Mouse (Mus musculus): ENCODE data around the gene Ap1b1.

Gene Ap1b1

DNA sequence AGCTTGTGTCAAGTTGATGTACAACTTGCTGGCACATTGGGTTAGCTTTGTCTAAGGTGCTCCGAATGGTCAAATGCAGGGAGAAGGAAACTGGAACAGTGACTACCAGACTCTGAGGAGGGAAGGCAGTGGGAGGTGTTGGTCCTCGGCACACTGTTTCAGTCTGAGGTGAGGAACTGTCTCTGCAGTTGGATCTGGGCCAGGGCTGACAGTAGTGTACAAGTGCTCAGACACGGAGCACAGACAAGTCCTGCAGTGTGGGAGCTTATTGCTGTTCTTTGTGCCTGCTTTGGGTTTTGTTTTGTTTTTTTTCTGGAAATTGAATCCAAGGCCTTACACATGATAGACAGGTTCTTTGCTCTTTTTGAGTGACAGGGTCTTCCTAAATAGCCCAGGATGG is 3.6 kb upstream of the Ap1b1 start:
- in situ Hi-C loops (cut with MboI; ENCODE audit: unreplicated experiment in 2 of 2): no loop called here

DNA sequence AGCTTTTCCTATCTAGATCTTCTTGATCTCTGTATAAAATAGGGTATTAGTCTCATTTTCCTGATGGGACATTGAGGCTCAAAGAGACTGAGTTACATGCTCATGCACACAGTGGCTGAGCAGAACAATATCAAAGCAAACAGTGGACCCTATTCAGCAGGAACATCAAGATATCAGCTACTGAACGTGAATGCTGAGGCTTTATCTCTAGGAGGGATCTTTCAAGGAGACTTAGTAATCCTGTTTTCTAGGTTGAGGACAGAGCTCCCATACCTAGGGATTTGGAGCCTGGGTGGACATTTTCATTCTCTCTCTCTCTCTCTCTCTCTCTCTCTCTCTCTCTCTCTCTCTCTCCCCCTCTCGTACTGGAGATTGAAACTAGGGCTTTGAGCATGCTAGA is 3.1 kb upstream of the Ap1b1 start:
- in situ Hi-C loops (cut with MboI; ENCODE audit: unreplicated experiment in 2 of 2): no loop called here

- in situ Hi-C loops (cut with MboI; ENCODE audit: unreplicated experiment in 2 of 2): no loop called here
Observed at GRCm38 (mm10) chr11:4984249-4984648, 2.4 kb upstream of the Ap1b1 start.

DNA sequence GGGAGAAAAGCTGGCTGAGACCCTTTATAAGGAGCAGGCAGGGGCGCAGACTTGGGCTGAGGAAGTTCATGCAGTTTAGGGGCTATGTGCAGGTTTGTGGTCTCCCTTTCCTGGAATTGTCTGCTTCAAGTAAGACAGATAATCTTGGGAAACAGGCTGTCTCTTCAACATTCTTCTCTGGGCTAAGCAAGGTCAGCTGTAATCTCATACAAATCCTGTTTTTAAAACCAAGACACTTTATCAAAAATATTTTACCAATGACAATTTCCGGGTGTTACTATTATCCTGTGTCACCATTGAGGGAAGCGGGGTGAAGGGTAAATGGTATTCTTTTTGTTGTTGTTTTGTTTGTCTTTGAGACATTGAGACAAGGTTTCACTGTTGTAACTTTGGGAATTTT is 1.8 kb upstream of the Ap1b1 start:
- in situ Hi-C loops (cut with MboI; ENCODE audit: unreplicated experiment in 2 of 2): loop anchor here in 1 of 2 experiments (5.0 kb wide), 1 partner anchor 78 kb away; no protein-coding TSS in a partner anchor

- in situ Hi-C loops (cut with MboI; ENCODE audit: unreplicated experiment in 2 of 2): loop anchor here in 1 of 2 experiments (5.0 kb wide), 1 partner anchor 75 kb away; no protein-coding TSS in a partner anchor
Observed at GRCm38 (mm10) chr11:4987487-4987852, 846 bp downstream of the Ap1b1 start.

- in situ Hi-C loops (cut with MboI; ENCODE audit: unreplicated experiment in 2 of 2): loop anchor here in 1 of 2 experiments (5.0 kb wide), 1 partner anchor 73 kb away; no protein-coding TSS in a partner anchor
Observed at GRCm38 (mm10) chr11:4989187-4989586, 2.6 kb downstream of the Ap1b1 start.

DNA sequence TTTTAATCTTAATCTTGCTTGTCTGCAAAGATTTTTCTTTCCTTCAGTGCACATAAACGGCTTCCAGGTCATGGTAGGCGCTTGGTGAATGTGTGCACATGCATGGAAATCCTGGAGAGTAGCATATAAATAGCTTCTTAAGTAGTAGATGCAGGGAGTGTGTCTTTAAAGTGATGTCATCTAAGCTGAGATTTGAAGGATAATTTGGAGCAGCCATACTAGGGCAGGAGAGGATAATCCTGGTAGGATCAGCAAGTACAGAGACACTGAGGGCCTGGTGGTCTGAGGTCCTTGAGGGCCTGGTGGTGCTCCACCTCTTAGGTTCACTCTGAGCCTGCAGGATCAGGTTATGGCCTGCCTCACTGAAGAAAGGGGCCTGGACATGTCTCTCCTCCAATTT is 5.8 kb downstream of the Ap1b1 start:
- in situ Hi-C loops (cut with MboI; ENCODE audit: unreplicated experiment in 2 of 2): no loop called here

DNA sequence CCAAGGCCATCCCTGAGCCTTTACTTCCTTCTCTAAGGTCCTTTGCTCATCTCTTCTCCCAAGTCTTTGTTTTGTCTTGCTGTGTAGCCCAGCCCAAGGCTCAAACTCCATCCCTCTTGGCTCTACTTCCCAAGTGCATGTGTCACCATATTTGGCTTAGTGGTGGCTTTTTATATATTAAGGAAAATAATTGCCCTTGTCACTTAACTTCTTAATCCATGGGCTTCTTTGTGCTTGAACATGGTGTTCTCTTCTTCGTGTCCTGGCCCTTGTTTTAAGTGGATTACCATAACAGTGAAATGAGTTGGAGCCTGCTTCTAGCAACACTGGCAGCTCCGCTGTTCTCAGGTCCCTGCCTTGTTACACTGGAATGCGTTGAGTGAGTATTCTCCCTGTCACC is 9.1 kb downstream of the Ap1b1 start:
- in situ Hi-C loops (cut with MboI; ENCODE audit: unreplicated experiment in 2 of 2): no loop called here

DNA sequence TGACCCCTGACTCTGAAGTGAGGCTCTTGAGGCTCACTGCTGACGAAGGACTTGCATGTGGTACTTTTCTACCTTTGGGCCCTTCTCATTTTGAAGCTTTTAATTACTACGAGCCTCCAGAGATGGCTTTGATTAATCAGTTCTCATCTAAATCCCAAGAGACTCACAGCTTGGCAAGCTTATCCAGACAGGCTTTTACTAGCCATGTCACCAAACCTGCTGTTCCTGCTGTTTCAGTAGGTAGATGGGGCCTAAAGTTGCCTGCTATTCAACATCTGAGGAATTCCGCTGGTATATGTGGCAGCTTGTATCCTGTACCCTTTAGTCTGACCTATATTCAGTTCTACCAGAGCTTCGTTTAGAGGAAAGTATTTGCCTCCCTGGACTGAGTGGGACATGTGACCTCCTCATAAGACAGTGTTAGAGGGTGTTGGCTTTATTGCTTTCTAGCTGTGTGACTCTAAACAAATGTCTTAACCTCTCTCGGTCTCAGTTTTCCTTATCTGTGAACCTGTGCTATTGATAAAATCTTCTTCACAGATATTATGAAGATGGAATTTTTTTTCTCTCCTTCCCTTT is 10.1 kb downstream of the Ap1b1 start:
- in situ Hi-C loops (cut with MboI; ENCODE audit: unreplicated experiment in 2 of 2): no loop called here

DNA sequence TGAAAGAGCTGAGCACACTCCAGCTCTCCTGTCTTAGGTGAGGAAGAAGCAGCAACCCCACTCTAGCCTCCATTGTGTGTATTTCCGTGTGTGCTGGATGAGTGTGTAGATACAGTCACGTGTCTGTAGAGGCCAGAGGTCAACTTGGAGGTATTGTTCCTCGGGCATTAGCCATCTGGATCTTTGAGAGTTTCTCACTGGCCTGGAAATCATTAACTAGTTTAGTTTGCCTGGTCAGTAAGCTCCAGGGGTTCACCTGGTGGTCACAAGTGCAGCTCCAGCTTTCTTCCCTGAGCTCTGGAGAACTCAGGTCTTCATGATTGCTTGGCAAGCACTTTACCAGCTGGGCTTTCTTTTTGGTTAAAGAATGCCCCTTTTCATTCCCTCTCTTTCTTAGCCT is 11.7 kb downstream of the Ap1b1 start:
- in situ Hi-C loops (cut with MboI; ENCODE audit: unreplicated experiment in 2 of 2): no loop called here

- in situ Hi-C loops (cut with MboI; ENCODE audit: unreplicated experiment in 2 of 2): no loop called here
Observed at GRCm38 (mm10) chr11:4998762-4999161, 12.1 kb downstream of the Ap1b1 start.

DNA sequence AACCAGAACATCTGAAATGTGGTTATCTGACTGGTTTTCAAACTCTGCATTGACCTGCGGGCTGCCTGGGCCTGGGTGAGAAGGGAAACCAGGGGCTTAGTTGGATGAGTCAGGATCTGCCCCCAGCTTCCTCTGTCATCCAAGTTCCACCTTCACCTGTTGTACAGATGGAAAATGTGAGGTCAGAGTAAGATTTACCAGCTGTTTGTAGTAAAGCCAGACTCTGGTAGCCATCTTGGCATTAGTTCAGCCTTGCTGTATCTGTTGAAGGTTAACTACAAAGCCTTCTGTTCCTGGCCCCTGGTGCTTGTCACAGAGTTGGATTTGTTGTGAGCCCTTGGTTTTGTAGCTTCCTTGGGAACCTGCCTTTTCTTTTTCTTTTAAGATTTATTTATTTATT is 13.6 kb downstream of the Ap1b1 start:
- in situ Hi-C loops (cut with MboI; ENCODE audit: unreplicated experiment in 2 of 2): no loop called here

DNA sequence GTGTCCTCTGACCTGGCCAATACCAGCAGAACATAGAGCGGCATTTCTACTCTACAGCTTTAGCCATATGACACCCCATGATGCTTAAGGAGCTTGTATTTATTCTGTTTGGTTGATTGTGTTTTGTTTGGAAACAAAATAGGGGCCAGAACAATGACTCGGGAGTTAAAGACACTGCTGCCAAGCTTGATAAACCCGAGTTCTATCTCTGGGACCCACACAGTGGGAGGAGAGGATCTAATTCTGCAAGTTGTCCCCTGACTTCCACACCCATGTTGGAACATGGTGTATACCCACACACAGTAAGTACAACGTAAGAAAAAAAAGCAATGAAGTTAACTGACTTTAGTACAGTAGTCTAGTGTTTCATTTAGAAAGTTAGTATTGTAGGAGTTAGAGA is 16.2 kb downstream of the Ap1b1 start:
- in situ Hi-C loops (cut with MboI; ENCODE audit: unreplicated experiment in 2 of 2): no loop called here

GRCm38 (mm10) chr11:5005528-5005927 is 18.9 kb downstream of the Ap1b1 start:
- in situ Hi-C loops (cut with MboI; ENCODE audit: unreplicated experiment in 2 of 2): no loop called here

DNA sequence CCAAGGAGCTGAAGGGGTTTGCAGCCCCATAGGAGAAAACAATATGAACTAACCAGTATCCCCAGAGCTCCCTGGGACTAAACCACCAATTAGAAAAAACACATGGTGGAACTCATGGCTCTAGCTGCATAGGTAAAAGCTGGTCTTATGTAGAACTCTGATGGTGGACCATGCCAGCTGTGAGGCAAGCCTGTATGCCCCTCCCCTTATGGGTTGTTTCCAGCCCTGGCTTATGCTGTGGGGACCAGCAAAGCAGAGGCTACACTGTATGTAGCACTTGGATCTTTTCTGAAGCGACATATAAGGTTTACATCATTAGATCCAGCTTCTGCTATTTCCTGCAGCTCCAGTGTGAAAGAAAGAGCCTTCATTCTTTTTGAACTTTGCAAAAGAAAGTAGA is 20.6 kb downstream of the Ap1b1 start:
- in situ Hi-C loops (cut with MboI; ENCODE audit: unreplicated experiment in 2 of 2): no loop called here

DNA sequence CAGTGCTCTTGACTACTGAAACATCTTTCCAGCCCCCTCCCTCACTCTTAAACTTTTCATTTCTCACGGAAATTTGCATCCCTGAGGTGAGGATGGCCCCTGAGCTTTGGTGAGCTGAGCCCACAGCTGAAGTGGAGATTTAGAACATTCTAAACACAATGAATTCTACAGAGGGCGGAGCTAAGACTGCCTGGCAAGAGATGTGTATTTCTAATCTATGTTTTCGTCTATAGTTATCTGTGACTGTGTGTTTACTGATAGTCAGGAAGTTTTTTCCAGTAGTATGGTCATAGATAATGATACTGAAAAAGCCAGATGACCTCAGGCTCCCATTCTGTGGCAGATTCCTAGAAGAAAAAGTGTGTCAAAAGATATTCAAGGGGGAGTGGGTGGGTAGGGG is 22.2 kb downstream of the Ap1b1 start:
- in situ Hi-C loops (cut with MboI; ENCODE audit: unreplicated experiment in 2 of 2): no loop called here

DNA sequence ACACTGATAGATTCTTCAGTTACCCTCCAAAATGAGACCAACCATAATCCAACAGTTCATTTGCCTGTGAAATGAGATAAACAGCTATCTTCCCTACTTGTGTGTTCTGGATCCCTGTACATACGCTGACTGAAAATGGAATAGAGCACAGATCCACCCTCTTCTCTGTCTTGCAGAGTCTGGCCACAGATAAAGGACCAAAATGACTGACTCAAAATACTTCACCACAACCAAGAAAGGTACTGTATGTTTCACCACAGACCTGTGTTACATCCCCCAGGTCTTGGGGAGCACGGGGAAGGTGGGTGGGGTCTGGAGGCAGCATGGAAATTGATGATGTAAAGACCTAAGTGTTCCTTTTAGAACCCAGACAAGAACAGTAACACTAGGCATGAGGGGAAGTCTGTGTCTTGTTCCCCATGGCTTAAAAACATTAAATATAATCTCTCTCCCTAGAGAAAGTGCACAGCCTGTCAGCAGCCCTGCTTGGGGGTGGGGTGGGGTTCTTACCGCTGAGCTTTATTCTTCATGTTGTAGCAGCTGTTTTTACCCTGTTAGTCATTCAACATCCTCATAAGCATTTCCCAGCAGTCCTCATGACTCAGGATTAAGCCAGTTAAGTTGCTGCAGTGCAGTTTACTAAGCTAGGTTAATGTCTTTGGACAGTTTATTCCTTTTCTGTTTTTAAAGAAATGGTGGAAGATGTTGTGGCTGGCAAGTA is 22.9 kb downstream of the Ap1b1 start:
- in situ Hi-C loops (cut with MboI; ENCODE audit: unreplicated experiment in 2 of 2): no loop called here

DNA sequence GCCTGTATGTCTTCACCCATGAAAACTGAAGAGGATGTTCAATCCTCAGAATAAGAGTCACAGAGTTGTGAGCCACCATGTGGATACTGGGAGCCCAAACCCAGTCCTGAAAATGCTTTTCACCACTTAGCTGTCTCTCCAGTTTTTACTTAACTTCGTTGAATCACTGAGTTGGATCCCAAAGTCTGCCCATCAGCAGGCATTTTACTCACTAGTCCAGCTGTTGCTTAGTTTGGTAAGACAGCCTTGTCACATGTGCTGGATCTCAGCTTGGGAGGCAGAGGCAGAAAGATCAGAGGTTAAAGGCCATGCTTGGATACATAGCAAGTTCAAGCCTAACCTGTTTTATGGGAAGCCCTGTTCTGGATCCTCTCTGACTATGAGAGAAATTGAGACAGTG is 23.6 kb downstream of the Ap1b1 start:
- in situ Hi-C loops (cut with MboI; ENCODE audit: unreplicated experiment in 2 of 2): no loop called here

DNA sequence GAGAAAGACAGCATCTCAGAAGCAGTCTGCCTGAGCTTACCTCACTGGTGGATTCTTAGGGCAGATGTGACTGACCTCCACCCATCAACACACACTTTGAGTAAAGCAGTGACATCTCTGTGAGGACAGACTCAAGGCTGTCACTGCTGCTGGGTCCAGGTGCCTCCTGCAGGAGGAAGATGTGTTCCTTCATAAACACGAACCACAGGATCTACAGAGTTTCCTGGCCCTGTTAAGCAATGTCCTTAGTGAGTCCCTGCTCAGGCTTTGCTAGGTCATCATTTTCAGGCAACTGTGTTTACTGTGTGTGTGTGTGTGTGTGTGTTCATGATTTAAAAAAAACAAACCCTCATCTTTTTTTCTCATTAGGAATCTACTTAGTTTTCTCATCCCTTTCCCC is 24.9 kb downstream of the Ap1b1 start:
- in situ Hi-C loops (cut with MboI; ENCODE audit: unreplicated experiment in 2 of 2): no loop called here

DNA sequence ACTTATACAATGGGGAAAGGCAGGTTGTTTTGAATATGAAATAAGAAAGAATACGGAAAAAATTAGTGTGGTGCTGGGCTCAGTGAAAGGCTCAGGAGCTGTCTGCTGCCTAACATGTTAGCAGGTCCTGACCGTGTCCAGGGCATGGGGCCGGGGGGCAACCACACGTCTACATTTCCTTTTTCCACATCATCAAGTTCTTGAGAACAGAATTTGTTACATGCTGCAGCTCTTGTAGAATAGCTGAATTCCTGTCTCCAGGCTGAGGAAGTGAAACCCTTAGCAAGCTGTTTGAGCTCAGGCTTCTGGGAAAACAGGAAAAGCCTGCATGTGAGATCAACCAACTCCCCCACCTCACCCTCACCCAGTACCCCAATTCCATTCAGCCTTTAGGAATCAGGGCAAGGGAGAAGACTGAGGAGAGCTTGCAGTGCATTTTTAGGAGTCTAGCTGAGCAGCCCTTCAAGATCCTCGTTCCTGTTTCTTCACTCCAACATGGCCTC is 25.6 kb downstream of the Ap1b1 start:
- in situ Hi-C loops (cut with MboI; ENCODE audit: unreplicated experiment in 2 of 2): no loop called here

DNA sequence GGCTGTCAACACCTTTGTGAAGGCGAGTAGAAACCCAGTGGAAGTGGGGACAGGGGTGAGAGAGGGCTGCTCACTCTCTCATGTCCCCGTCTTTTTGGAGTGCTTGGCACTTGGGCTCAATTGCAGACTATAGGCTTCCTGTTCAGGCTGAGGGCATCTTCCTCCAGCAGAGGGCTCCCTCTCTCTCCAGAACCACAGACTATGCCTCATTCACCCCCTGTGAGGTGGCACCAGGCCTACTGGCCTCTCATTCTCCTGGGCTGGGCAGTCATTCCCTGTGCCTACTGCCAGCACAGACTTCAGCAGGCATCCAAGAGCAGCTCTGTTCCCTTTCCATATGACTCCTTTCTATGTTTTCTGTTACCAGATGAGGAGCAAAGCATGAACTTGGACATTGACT is 29.1 kb downstream of the Ap1b1 start:
- in situ Hi-C loops (cut with MboI; ENCODE audit: unreplicated experiment in 2 of 2): loop anchor here (5.0 kb wide), 1 partner anchor 52 kb away; the partner anchor contains the start of gene Gas2l1 (in 2 of the 2)

DNA sequence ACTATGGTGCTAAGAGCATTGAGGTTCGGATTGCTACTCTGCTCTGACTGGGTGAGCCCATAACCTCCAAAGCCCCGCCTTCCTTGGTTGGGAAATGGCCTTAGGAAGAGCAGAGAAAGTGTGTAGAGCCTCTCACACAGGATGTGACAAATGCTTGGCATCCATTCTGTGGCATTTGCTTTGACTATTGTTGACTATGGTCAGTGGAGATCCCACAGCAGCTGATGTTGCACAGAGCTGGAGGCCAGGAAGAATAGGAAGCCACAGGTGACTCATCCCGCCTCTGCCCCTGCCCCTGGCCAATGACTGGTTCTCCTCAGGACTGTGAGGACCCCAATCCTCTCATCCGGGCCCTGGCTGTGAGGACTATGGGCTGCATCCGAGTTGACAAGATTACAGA is 29.7 kb downstream of the Ap1b1 start:
- in situ Hi-C loops (cut with MboI; ENCODE audit: unreplicated experiment in 2 of 2): loop anchor here (5.0 kb wide), 1 partner anchor 51 kb away; the partner anchor contains the start of gene Gas2l1 (in 2 of the 2)

All from v-Abl transformed pro-B cells (cell line).